Mouse (Mus musculus): ENCODE measurements around the gene Cdk14.
"Not testable (repeated sequence)": the region's sequence is repeated elsewhere in the genome, so short reads cannot be mapped to it uniquely, and the experiment has no call there.

Cdk14 gene

DNA sequence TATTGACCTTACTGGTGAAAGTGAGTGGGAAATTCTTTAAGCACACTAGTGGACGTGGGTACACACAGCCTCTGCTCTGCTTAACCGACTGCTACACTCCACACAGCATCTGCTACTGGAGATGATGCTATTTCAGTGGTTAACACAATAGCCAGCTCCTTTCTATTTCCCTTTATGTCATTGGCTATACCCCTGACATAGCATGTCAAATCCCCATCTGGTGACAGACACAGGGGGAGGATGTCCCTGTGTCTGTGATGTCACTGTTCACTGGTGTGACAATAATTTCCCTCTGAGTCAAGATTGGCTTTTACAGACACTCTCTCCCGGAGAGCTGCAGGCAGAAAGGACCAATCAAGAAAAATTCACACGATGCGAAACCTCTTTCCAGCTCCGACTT is 485.6 kb downstream of the Cdk14 start:
- no peak for DNase-seq (ENCODE audit: extremely low read depth, insufficient read length, low spot score)

DNA sequence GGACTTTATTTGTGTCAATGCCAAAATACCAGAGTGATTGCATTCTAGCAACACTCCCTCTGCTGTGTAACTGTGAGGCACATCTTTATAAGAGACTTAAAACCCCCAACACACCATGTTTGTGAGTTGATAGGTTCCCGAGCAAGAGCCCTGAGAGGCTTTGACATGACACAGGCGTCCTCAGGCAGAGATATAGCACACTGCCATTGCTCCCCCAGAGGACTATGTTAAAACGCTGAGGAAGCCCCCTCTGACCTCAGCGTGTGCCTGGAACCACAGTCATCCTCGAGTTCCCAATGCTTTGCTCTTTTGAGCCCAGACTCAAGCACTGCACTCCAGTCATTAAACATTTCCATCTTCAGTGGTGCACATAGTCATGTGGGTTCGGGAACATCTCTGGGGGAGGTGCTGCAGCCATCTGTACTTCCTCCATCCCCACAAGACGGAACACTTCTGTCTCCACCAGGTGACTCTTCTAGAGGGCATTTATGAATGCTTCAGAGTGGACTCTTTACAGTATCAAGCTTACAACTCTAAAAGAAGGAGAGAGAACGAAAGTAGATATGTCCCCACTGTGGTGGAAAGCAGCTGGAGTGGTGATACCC is 488.5 kb downstream of the Cdk14 start:
- DNase-seq (ENCODE audit: extremely low read depth, insufficient read length, low spot score): no peak

DNA sequence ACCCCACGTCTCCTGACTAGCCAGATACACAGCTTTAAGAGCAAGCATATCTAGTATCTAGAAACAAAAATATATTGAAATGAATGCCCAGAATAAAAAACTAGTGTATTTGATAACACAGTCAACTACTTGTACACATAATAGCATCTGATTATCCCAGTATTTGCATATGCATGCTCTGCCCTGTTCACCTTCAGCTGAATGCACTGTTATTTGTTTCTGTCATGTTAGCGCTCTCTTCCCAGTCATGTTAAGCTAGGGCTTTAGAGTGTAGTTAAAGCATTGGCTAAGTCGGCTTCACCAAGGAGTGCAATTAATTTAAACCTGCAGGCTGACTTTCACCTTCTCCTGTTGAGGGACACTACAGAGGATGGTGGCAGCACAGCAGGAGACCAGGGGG is 490.5 kb downstream of the Cdk14 start:
- DNase-seq (ENCODE audit: extremely low read depth, insufficient read length, low spot score): no peak

DNA sequence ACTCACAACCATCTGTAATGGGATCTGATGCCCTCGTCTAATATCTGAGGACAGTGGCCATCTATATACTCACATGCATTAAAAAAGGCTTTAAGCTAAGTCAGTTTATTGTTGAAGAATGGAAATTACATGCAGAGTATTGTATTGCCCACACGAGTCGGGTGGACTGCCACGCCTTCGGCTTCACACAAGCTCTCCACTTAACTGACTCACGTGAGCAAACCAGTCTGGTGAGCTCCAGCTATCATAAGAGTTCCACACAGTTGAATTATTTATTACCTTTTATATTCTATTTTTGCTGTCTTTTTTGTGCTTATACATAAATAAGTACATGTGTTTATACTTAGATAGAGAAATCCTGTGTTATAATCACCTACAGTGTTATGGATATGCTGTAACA is 495.2 kb downstream of the Cdk14 start:
- DNase-seq (ENCODE audit: extremely low read depth, insufficient read length, low spot score): no peak

DNA sequence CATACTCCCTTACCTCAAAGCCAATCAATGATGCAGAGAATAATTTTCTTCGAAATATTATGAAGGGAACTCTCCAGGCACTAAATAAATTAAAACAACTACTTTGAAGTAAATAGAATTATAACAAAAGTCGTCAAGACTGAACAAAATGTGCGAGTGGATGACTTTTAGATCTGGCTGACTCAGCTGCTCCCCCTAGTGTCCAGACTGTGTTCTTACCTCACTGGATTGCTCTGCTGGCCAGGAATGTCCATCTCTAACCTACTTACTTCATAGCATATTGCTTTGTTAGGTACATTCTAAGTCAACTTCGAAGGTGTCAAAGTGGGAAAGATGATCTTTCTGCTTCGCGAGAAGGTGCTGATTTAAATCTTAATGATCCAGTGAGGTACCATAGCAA is 501.7 kb downstream of the Cdk14 start:
- DNase-seq (ENCODE audit: extremely low read depth, insufficient read length, low spot score): no peak

DNA sequence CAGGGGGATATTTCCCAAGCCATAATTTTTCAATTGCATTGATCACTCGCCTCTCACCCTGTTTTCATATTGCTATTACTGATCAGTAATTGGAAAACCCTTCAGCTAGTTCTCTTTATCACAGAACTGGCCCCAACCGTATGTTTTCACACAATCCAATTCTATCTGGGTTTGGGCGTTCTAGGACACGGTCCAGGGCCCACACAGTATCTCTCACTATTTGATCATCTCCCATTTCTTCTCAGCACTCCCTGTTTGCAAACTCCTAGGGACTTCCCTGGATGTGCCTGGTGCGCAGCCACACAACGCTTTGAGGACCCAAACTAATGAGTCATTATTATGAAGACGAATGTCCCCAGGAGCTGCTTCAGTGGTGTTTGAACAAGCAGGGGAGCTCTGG is 502.4 kb downstream of the Cdk14 start:
- DNase-seq (ENCODE audit: extremely low read depth, insufficient read length, low spot score): no peak

DNA sequence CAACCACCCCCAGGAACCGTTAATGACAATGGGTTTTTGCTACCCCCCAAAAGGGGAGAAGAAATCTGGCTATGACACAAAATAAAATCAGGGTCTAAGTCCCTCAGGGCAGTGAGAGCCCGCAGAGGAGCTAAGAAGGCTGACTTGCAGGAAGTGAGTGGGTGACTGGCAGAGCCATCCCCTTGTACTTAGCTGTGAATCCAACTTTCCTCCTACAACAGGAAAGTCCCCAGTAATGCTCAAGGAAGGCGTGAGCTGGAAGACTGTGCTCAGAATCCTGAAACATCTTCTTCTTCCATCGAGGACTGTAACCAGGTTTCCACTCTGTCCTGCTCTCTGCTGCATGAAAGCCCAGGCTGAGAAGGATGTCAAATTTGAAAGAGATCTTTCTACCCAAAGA is 502.8 kb downstream of the Cdk14 start:
- no peak for DNase-seq (ENCODE audit: extremely low read depth, insufficient read length, low spot score)

DNA sequence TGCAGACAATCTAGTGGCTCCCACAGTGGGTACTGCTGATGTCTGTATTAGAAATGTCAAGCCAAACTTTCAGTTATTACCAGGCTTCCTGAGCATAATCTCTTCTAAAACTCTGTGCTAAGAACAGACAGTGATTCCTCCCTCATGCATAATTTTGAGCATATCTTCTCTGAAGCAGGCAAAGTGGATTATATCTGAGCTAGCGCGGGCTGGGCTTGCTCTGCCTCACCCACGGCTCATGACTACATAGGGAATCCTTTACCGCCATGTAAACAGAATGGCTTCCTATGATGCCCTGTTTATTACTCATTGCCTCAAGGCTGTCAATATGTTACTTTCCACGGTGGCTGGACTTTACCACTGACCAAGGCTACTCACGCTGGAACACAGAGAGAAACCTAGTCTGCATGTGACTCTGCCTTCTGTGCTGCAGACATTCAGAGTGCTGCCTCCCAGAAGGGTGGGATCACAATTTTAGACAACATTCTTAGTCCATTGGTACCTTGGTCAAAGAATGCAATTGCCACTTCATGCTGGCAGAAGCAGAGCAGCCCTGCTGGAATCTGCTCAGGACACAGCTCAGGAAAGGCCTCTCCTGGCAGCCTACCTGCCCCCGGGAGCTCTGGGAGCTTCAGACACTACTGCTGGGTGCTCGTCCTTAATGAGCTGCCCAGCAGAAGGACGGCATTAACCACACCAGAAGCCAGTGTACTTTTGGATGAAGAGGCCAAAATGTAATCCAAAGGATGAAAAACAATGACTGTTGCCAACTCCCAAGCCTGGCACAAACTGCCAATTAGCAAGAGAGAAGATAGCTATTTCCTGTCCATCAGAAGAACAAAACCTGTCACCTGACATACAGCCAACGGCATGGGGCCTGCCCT is 503.5 kb downstream of the Cdk14 start:
- DNase-seq (ENCODE audit: extremely low read depth, insufficient read length, low spot score): no peak

DNA sequence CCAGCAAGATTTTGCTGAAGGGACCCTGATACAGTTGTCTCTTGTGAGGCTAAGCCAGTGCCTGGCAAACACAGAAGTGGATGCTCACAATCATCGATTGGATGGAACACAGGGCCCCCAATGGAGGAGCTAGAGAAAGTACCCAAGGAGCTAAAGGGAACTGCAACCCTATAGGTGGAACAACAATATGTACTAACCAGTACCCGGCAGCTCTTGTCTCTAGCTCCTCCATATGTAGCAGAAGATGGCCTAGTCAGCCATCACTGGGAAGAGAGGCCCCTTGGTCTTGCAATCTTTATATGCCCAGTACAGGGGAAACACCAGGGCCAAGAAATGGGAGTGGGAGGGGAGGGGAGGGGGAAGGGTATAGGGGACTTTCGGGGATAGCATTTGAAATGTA is 515.2 kb downstream of the Cdk14 start:
- not testable (repeated sequence) for DNase-seq (ENCODE audit: extremely low read depth, insufficient read length, low spot score)

DNA sequence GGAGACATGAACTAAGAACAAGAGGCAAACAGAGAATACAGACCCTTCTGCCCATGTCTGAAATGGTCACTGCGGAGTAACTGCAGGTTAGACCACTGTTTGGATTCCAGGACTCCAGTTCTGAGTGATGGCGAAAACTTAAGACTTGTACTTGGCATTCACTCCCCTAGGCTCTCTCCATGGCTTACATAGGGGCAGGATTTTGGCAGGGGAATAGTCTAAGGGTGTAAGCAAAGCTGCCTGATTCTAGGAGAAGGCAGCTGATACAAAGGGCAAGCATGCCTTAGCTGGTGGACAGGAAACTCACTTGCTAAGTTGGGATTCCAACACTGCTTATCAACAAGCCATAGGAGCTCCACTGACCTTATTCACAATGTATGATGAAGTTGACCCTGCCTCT is 521.9 kb downstream of the Cdk14 start:
- no peak for DNase-seq (ENCODE audit: extremely low read depth, insufficient read length, low spot score)

DNA sequence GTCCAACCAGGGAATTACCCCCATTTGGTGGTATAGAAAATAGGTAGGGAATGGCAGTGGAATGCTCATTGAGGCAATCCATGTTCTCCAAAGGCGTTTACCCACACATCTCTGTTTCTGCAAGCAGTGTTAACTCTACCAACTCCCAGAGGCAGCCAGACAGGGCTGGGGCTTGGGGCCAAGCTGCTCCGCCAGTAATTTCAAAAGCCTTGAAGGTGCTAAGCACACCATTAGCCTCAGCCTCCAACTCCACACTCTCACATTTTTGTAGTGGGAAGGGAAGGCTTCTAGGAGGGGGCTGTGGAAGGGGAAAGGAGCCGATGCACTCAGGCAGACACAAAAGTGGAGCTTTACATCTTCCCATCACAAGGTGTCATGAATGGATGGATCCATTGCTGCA is 525.1 kb downstream of the Cdk14 start:
- no peak for DNase-seq (ENCODE audit: extremely low read depth, insufficient read length, low spot score)

DNA sequence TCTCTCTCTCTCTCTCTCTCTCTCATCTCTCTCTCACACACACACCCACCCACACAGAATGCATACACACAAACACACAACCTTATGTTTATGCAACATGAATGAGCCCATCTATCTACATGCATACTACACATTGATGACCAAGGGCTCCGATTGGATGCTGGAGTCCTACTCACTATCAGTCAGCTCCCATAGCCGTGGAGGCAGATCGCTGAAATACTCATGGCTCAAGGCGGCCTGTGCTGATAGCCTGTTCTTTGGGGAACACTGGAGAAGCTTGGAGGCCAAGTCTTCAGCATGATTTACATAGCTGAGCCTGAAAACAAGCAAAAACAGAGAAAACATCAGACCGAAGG is 526.3 kb downstream of the Cdk14 start:
- no peak for DNase-seq (ENCODE audit: extremely low read depth, insufficient read length, low spot score)

DNA sequence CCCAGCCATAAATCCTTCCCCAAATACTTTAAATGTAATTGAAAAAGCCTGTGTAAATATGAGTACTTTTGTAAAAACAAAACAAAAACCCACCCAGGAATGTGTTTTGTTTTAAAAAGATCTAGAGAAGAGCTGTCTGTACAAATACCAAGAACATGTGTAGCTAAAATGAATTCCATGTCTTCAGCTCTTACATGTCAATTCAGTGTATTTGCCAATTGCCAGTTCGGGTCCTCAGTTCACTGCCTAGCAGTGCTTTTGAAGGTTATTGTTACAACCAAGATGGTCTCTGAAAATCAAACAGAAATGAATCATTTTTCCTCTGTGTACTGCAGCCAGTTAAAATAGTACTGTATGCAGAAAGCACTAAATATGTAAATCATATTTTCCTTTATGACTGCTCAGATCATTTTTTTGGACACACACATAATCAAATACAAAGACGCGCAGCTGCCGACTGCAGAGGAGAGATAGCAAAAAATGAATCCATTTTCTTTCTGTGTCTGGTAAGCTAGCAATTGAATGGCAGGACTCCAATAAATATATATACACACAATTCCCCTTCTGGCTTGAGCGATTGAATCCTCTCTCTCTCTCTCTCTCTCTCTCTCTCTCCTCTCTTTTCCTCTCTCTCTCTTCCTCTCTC is 526.8 kb downstream of the Cdk14 start:
- DNase-seq (ENCODE audit: extremely low read depth, insufficient read length, low spot score): no peak

DNA sequence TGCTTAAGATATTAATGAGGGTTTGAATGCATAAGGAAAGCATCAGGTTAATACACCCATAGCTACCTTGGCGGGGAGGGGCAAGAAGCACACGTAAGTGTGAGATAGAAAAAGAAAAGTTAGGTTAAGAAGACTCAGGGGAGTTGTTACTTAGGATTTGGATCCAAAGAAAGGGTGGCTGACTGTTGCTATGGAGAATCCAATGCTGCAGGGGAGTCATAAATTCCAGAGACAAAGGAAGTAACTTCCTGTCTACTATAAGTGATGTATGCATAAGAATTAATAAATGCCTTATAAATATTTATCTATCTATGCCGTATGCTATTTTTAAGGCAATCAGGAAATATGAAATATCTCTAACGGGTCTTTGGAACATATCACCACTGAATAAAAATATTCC is 527.4 kb downstream of the Cdk14 start:
- no peak for DNase-seq (ENCODE audit: extremely low read depth, insufficient read length, low spot score)

DNA sequence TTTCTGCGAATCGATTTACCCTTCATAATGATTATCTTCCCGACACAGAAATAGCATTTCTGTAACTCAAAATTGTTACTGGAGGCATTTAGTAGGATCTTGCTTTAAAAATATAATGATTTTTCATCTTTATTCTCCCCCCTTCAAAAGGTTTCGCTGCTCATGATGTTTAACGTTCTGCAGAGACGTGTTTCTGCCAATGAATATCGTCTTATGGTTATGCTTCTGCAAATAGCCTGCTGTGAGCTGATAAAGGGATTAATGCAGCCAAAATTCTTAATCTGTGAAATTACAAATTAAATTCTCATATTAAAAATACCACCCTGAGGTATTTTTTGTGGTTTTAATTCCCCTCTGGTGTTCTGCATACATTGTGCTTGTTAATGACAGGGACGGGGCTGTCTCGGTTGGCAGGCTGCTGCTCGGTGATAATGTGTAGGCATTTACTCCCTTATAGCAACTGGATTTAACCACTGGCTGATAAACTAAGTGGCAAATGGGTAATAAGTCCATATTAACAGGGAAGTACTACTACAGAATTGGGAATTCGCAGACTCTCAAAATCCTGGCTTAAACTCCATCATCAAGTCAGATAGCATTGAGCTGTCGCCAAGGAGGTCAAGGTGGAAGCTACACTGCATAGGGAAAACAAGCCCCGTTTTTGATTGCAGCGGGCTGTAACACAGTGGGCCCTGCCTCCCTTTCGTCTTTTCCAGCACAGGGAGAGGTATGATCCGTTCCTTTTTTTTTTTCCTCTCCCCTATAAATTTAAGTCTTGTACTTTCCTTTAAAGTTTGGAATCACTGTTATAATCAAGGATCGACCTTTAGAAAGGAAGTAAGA is 528.0 kb downstream of the Cdk14 start:
- DNase-seq (ENCODE audit: extremely low read depth, insufficient read length, low spot score): no peak

DNA sequence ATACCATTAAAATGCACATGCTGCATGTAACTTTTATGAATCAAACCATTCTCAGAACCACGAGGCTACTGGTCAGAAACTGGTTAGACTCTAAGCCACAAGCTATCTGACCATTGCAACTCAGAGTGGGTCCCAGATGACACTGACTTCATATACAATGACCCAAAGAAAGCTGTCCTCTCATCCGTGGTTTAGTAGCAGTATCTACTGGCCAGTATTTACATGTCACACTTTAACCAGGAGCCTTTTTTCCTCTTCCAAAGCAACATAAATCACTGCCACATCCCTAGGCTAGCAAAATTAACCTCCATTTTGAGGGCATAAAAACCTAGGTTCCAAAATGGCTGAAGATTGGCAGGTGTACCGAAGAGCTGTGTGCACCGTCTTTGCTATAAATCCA is 533.0 kb downstream of the Cdk14 start:
- DNase-seq (ENCODE audit: extremely low read depth, insufficient read length, low spot score): no peak

DNA sequence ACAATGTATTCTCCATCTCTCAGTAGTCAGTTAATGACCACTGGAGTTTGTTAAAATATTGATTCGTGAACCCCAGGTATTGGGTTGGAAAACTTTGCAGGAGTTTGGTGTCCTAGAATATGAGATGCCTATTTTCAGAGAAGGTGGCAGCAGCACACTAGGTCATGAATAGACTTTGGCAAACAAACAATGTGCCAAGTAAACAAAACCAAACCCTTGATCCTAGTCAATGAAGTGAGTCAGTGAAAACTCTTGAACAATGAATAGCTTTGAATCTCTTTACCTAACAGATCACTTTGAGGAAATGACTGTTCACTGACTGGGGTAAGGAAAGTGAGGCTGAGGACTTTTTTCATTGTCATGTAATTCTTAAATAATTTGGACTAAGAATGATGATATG is 537.3 kb downstream of the Cdk14 start:
- DNase-seq (ENCODE audit: extremely low read depth, insufficient read length, low spot score): no peak

DNA sequence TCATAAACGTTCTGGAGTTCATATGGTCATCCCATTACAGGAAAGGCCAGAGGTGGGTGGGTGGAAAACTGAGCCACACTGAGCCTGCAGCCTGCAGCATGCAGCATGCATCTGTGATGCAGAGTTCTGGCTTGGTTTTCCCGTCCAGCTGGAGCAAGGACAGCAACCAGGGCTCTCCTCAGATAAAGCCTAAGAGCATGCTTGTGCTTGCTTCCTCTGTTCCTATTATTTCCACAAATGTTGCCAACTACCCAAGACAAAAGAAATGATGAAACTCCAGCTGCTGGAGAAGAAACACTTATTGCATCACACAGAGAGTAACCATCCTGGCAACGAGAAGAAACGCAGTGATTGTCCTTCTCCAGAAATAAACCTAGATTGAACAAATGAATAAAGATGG is 539.8 kb downstream of the Cdk14 start:
- no peak for DNase-seq (ENCODE audit: extremely low read depth, insufficient read length, low spot score)

DNA sequence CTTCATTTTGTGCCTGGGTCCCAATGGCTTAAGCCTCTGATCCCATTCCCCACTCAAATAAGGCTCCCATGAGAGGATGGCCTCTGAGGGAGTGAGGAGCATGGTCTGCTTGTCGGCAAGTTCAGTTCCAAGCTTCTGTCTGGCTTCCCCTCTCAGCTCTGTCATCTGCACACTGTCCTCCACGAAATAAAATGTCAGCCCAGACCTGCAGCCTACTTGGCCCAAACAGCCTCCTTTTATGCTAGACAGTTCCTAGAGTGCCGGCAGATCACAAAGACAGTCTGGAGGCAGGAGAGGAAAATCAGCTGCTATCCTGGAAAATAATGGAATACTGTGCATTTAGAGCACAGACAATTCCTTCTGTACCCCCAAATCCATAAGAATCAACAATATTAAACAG is 541.2 kb downstream of the Cdk14 start:
- DNase-seq (ENCODE audit: extremely low read depth, insufficient read length, low spot score): no peak

DNA sequence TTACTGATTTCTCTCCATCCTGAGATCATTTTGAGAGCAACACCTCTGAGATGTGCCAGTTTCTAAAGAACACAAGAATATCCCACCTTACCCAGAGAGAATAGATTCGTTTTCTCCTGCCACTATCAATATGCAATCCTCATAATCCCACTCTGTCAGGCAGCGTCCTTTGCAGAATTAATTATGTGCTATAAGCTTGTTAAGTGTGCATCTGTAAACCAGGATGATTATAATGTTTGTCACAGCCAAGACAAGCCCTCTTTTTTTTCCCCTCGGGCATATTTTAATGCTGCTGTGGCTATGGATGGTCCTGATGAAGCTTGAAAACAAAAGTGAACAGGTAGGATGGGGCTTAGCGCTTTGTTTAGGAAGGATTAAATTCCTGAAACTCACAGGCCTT is 542.5 kb downstream of the Cdk14 start:
- no peak for DNase-seq (ENCODE audit: extremely low read depth, insufficient read length, low spot score)

DNA sequence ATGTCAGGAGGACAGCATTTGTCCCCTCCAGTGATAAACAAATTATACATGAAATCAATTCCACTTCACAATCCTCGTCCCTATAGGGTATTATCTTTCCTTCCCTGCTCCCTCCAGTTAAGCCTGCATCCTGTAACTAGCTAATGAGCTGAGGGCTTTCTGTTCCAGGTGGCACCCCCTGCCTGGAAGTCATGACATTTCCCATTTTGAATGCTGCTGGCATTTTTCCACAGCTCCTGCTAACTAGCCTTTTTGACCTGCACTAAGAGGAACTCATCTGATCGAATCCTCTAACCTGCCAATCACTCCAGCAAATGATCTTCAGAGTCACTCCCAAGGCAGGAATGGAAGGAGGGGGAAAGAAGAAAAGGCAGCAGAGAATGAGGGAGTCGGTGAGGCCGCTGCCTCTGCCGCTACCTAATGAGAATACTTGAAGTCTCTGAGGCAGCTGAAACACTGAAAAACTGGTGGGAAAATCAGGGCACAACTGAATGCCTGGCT is 542.9 kb downstream of the Cdk14 start:
- DNase-seq (ENCODE audit: extremely low read depth, insufficient read length, low spot score): no peak
